Mouse (Mus musculus): ENCODE measurements around the gene Apbb2. TPM values are rescaled to one million over a fixed set of nuclear protein-coding genes. Genes with fewer than 3 reads are reported as not detected.

The Apbb2 gene
- polyA plus RNA-seq, 1 experiment from 2014 or later, result 34.0 TPM

DNA sequence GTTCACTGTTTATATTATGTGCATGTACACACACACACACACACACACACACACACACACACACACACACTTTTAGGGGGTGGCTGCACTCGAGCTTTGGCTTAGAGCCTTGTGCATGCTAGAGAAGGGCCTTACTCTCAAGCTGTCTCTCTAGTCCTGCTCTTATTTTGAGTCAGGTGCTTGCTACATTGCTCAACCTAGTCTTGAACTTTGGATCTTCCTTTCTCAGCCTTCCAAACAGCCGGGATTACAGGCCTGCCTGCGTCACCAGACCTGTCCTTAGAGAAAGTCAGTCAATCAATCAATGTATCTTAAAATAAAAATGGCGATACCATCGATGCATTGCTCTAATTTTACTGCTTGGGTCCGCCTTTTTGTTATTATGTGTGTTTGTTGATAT lies 287.8 kb downstream of the Apbb2 start:
- ATAC-seq (ENCODE audit: low FRiP score) (no peak), DNase-seq (ENCODE audit: low spot score, missing footprints) (no peak)
- peaks cover 5% of the 10 kb centered on the region; the same call in 1 of the 2 replicates for H3K4me1 ChIP-seq (ENCODE audit: control insufficient read depth, insufficient read depth, low read length)
- 96% methylated on average over 6 of the region's 6 CpGs for WGBS
- H3K27ac ChIP-seq (ENCODE audit: low read depth, low read length), result no peak overlapping the region
- H3K36me3 ChIP-seq (ENCODE audit: control insufficient read depth, insufficient read depth, low read length), result no peaks in the 10 kb centered on the region
- H3K9ac ChIP-seq (ENCODE audit: low read length), result no peak overlapping the region
- no peaks in the 10 kb centered on the region for H3K27me3 ChIP-seq (ENCODE audit: control insufficient read depth, insufficient read depth, low read length)
- no peak overlapping the region for H3K4me3 ChIP-seq (ENCODE audit: low read depth, low read length)
- no peak overlapping the region for H3K4me2 ChIP-seq
- H3K9me3 ChIP-seq (ENCODE audit: control insufficient read depth, low read length), result no peaks in the 10 kb centered on the region

DNA sequence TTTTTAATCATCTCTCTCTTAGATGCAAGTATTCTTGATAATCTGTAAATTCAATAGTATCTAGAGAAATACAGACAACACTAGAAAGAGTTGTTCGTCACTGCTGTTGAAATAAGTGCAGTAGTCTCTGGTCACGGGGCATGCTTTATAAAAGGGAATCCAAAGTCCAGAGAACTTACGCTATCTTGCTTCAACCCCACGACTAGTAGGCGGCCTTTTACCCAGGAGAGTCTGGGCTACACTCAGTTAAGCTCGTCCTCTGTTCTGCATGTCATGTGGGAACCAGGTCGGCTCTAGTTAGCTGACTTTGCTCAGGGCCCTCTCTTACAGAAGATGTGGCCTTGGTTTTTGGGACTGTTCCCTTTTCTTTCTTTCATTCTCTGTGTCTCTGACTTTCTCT lies 289.8 kb downstream of the Apbb2 start:
- H3K4me1 ChIP-seq (ENCODE audit: control insufficient read depth, insufficient read depth, low read length), result peaks cover 5% of the 10 kb centered on the region; the same call in 1 of the 2 replicates
- no peaks in the 10 kb centered on the region for H3K27me3 ChIP-seq (ENCODE audit: control insufficient read depth, insufficient read depth, low read length)
- no peak overlapping the region for H3K9ac ChIP-seq (ENCODE audit: low read length)
- H3K36me3 ChIP-seq (ENCODE audit: control insufficient read depth, insufficient read depth, low read length), result no peaks in the 10 kb centered on the region
- no peak overlapping the region; the same call in 1 of the 2 replicates for H3K27ac ChIP-seq (ENCODE audit: low read depth, low read length)
- no peak overlapping the region for H3K4me3 ChIP-seq (ENCODE audit: low read depth, low read length)
- whole genome bisulfite sequencing, result 71% methylated on average over 7 of the region's 7 CpGs
- ATAC-seq (ENCODE audit: low FRiP score) (no peak), DNase-seq (ENCODE audit: low spot score, missing footprints) (no peak)
- no peak overlapping the region for H3K4me2 ChIP-seq
- H3K9me3 ChIP-seq (ENCODE audit: control insufficient read depth, low read length), result no peaks in the 10 kb centered on the region

DNA sequence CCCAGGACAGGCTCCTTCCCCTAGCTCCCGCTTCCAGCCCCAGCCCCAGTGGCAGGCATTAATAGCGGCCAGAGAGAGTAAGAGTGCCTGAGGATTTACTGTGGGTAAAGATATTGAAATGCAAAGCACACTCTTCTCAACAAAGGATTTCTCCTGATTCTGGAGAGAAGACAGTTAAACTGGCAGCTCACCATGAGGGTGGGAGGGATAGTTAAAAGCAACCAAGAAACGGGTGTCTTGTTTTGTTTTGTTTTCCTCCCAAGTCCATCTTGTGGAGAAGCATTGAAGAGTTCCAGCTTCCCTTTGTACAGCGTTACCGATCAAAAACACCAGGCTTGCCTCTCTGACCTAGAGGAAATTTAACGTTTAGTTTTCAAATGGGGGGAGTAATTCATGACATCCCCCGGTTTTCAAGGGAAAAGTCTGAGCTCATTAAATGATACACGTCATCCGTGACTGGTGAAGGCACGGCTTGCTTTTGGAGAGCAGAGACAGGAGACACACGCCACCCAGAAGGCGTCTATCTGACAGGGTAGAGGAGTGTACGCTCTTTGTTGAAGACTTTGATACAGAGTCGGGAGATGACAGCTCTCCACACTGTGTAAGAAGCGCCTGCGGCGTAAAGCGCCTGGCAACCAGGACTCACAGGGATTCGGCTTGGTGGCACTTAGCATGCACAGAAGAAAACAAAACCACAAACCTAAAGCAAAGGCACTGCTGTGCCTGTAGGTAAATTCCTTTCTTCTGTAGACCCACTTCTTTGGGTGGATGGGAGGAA lies 290.4 kb downstream of the Apbb2 start:
- Histone ChIP-seq H3K4me1 (ENCODE audit: control insufficient read depth, insufficient read depth, low read length) (peaks cover 5% of the 10 kb centered on the region; the same call in 1 of the 2 replicates), H3K9me3 (ENCODE audit: control insufficient read depth, low read length) (no peaks in the 10 kb centered on the region), H3K27ac (ENCODE audit: low read depth, low read length) (peak overlapping the region; percentile 18; the same call in 1 of the 2 replicates), H3K27me3 (ENCODE audit: control insufficient read depth, insufficient read depth, low read length) (no peaks in the 10 kb centered on the region), H3K4me2 (peak overlapping the region; percentile 32), H3K4me3 (ENCODE audit: low read depth, low read length) (no peak overlapping the region; the same call in 1 of the 2 replicates), H3K9ac (ENCODE audit: low read length) (peak overlapping the region; percentile 13), H3K36me3 (ENCODE audit: control insufficient read depth, insufficient read depth, low read length) (no peaks in the 10 kb centered on the region)
- ATAC-seq (ENCODE audit: low FRiP score) (peak; percentile 92), DNase-seq (ENCODE audit: low spot score, missing footprints) (peak; percentile 92)
- WGBS, result 23% methylated on average over 19 of the region's 19 CpGs

DNA sequence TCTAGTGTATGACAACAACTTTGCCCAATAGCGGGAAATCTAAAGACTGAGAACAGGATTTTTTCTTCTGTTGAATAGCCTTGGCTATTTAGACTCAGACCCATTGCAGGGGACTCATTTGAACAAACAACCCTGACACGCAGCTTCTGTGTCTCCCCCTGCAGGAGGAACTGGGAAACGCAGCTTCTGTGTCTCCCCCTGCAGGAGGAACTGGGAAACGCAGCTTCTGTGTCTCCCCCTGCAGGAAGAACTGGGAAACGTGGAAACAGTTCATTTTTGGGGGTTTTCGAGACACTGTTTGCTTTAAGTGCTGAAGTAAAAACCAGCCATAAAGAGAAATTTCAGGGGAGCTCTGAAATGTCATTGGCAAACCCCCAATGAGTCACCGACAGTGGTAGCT lies 292.2 kb downstream of the Apbb2 start:
- DNase-seq (ENCODE audit: low spot score, missing footprints) (no peak), ATAC-seq (ENCODE audit: low FRiP score) (no peak)
- no peak overlapping the region for H3K9ac ChIP-seq (ENCODE audit: low read length)
- no peaks in the 10 kb centered on the region for H3K9me3 ChIP-seq (ENCODE audit: control insufficient read depth, low read length)
- no peaks in the 10 kb centered on the region for H3K27me3 ChIP-seq (ENCODE audit: control insufficient read depth, insufficient read depth, low read length)
- H3K4me1 ChIP-seq (ENCODE audit: control insufficient read depth, insufficient read depth, low read length), result peaks cover 5% of the 10 kb centered on the region; the same call in 1 of the 2 replicates
- no peaks in the 10 kb centered on the region for H3K36me3 ChIP-seq (ENCODE audit: control insufficient read depth, insufficient read depth, low read length)
- H3K27ac ChIP-seq (ENCODE audit: low read depth, low read length), result no peak overlapping the region
- no peak overlapping the region for H3K4me2 ChIP-seq
- H3K4me3 ChIP-seq (ENCODE audit: low read depth, low read length), result no peak overlapping the region
- 82% methylated on average over 7 of the region's 7 CpGs for WGBS

DNA sequence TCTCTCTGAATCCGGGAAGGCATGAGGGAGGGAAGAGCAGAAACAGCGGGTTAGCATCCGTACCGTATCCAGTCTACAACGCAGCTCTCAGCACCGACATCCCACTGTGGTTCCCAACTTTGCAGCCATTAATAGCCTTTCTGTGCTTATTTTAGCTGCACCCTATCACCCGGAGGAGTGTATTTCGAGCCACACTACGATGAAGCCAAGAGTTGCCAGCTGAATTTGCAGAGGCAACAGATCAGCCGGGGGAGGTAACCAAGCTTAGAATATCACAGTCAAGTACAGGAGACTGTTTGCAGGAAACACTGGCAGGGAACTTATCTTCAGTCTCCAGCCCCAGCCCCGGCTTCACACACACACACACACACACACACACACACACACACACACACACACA lies 295.0 kb downstream of the Apbb2 start:
- Histone ChIP-seq H3K27ac (ENCODE audit: low read depth, low read length) (no peak overlapping the region), H3K9me3 (ENCODE audit: control insufficient read depth, low read length) (no peaks in the 10 kb centered on the region), H3K4me3 (ENCODE audit: low read depth, low read length) (no peak overlapping the region), H3K27me3 (ENCODE audit: control insufficient read depth, insufficient read depth, low read length) (no peaks in the 10 kb centered on the region), H3K9ac (ENCODE audit: low read length) (no peak overlapping the region), H3K4me1 (ENCODE audit: control insufficient read depth, insufficient read depth, low read length) (peaks cover 9% of the 10 kb centered on the region; the same call in 1 of the 2 replicates), H3K36me3 (ENCODE audit: control insufficient read depth, insufficient read depth, low read length) (no peaks in the 10 kb centered on the region), H3K4me2 (no peak overlapping the region)
- ATAC-seq (ENCODE audit: low FRiP score) (no peak), DNase-seq (ENCODE audit: low spot score, missing footprints) (no peak)
- 88% methylated on average over 11 of the region's 11 CpGs for WGBS

DNA sequence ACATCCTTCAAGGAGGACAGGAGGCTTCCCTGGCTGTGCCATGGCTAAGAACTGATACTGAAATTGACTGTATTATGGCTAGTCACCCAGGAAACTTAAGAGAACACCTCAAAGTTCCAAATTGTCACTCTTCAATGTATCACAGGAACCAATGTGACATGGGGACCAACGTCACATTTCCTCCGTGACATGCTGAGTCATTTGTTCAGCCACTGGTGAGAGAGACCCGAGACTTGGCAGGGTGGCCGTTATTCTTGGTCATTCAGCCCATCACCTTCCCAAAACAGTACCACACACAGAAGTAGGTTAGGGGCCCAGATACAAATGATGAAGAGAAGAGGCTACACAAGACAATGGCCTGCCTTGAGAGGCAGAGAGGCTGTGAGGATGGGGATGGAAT lies 295.5 kb downstream of the Apbb2 start:
- Histone ChIP-seq H3K9me3 (ENCODE audit: control insufficient read depth, low read length) (no peaks in the 10 kb centered on the region), H3K4me2 (no peak overlapping the region), H3K4me3 (ENCODE audit: low read depth, low read length) (no peak overlapping the region), H3K27ac (ENCODE audit: low read depth, low read length) (no peak overlapping the region), H3K4me1 (ENCODE audit: control insufficient read depth, insufficient read depth, low read length) (peaks cover 9% of the 10 kb centered on the region; the same call in 1 of the 2 replicates), H3K36me3 (ENCODE audit: control insufficient read depth, insufficient read depth, low read length) (no peaks in the 10 kb centered on the region), H3K9ac (ENCODE audit: low read length) (no peak overlapping the region), H3K27me3 (ENCODE audit: control insufficient read depth, insufficient read depth, low read length) (no peaks in the 10 kb centered on the region)
- no peak for DNase-seq (ENCODE audit: low spot score, missing footprints)
- no peak for ATAC-seq (ENCODE audit: low FRiP score)
- 90% methylated on average over 4 of the region's 4 CpGs for WGBS

DNA sequence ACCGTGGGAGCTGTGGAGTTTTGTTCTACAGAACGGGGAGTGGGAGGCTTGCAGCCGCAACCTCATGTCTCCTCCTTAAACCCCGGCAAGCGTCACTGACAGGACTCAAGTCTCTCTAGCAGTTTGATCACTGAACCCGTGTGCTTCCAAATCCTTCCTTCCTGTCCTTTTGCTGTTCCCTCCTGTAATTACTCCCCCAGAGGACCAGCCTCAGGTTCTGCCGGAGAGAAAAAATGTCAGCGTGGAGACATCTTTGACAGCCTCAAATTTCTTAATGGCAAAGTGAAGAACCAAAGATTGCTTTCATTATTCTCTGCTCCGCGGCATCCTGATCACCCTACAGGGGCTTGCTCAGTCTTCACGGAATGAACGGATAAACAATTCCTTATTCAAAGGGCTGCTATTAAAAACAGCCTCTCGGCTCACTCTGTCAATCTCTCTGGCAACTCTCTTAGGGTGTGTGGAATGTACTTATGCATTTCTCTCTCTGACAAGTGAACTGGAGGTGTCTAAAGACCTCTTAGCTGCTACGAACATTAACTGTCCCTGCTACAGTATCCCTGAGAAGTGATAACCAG lies 298.7 kb downstream of the Apbb2 start:
- peaks cover 5% of the 10 kb centered on the region; the same call in 1 of the 2 replicates for H3K4me1 ChIP-seq (ENCODE audit: control insufficient read depth, insufficient read depth, low read length)
- DNase-seq (ENCODE audit: low spot score, missing footprints), result no peak
- WGBS, result 37% methylated on average over 14 of the region's 14 CpGs
- H3K9me3 ChIP-seq (ENCODE audit: control insufficient read depth, low read length), result no peaks in the 10 kb centered on the region
- no peaks in the 10 kb centered on the region for H3K36me3 ChIP-seq (ENCODE audit: control insufficient read depth, insufficient read depth, low read length)
- no peak overlapping the region for H3K27ac ChIP-seq (ENCODE audit: low read depth, low read length)
- H3K9ac ChIP-seq (ENCODE audit: low read length), result no peak overlapping the region
- ATAC-seq (ENCODE audit: low FRiP score), result no peak
- no peak overlapping the region for H3K4me3 ChIP-seq (ENCODE audit: low read depth, low read length)
- no peak overlapping the region for H3K4me2 ChIP-seq
- H3K27me3 ChIP-seq (ENCODE audit: control insufficient read depth, insufficient read depth, low read length), result no peaks in the 10 kb centered on the region

DNA sequence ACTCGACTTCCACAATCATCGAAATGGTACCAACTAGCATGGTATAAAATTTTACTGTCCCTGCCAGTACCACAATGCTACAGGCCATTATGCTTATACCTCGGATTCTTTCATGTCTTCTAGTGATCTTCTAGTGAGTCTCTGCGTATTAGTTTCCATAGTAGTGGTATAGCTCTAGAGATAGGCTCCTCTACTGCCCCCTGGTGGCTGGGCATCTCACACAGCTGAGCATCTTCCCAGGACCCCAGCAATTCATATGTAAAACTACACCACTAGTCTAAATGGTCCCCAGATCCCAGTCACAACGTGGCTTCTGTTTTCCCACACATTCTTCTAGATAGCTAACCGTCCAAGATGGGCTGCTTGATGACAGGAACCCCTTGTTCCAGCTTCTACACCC lies 299.2 kb downstream of the Apbb2 start:
- Histone ChIP-seq H3K27me3 (ENCODE audit: control insufficient read depth, insufficient read depth, low read length) (no peaks in the 10 kb centered on the region), H3K9ac (ENCODE audit: low read length) (no peak overlapping the region), H3K4me1 (ENCODE audit: control insufficient read depth, insufficient read depth, low read length) (peaks cover 5% of the 10 kb centered on the region; the same call in 1 of the 2 replicates), H3K4me2 (no peak overlapping the region), H3K27ac (ENCODE audit: low read depth, low read length) (no peak overlapping the region), H3K36me3 (ENCODE audit: control insufficient read depth, insufficient read depth, low read length) (no peaks in the 10 kb centered on the region), H3K4me3 (ENCODE audit: low read depth, low read length) (no peak overlapping the region), H3K9me3 (ENCODE audit: control insufficient read depth, low read length) (no peaks in the 10 kb centered on the region)
- 69% methylated on average over 6 of the region's 6 CpGs for WGBS
- no peak for ATAC-seq (ENCODE audit: low FRiP score)
- DNase-seq (ENCODE audit: low spot score, missing footprints), result no peak

DNA sequence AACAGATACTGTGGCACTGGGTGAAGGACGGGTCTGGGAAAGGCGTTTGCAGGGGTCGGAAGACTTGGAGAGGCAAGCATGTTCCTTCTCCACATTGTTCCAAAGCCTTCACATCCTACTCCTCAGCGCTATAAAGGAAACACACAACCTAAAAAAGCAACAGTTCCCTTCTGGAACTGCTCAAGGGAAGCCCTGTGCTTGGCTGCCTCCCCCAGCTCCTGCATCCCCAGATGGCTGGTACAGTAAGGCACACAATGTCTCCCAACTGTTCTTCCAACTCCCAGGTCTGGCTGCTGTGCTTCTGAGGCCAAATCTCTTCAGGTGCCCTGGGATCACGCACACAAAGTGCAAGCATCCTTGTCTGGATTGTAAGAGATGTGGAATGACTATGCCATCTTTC lies 302.8 kb downstream of the Apbb2 start:
- Histone ChIP-seq H3K36me3 (ENCODE audit: control insufficient read depth, insufficient read depth, low read length) (no peaks in the 10 kb centered on the region), H3K4me1 (ENCODE audit: control insufficient read depth, insufficient read depth, low read length) (peaks cover 5% of the 10 kb centered on the region; the same call in 1 of the 2 replicates), H3K4me2 (no peak overlapping the region), H3K27ac (ENCODE audit: low read depth, low read length) (no peak overlapping the region), H3K9ac (ENCODE audit: low read length) (no peak overlapping the region), H3K4me3 (ENCODE audit: low read depth, low read length) (no peak overlapping the region), H3K27me3 (ENCODE audit: control insufficient read depth, insufficient read depth, low read length) (no peaks in the 10 kb centered on the region), H3K9me3 (ENCODE audit: control insufficient read depth, low read length) (no peaks in the 10 kb centered on the region)
- DNase-seq (ENCODE audit: low spot score, missing footprints), result no peak
- WGBS, result 95% methylated on average over 5 of the region's 5 CpGs
- ATAC-seq (ENCODE audit: low FRiP score), result no peak

Data from midbrain, embryonic 11.5 days (tissue).